Mouse (Mus musculus) gastrocnemius, postnatal 10 days (tissue): ENCODE data around the gene Prss23. TPM values are rescaled to one million over a fixed set of nuclear protein-coding genes. Genes with fewer than 3 reads are reported as not detected.
A peak's percentile ranks its signal among the peaks of the same experiment; 100 is the strongest.

Experiments used
- DNase-seq: peaks from one replicate; pipeline ENCODE4 v3.0.0; 2021; ENCODE audit warnings: mixed read lengths
- long read RNA-seq, 2 experiments: library from polyadenylated mRNA; stranded (forward); transcript quantifications; one replicate each; pipeline ENCODE4 v2.0.0; 2021
- total RNA-seq, 2 experiments: library from RNA; stranded (reverse); gene quantifications; 2 replicates each; pipeline ENCODE4 v1.2.3; 2021

The Prss23 gene
- total RNA-seq: 10 to 100 TPM; 39.2 to 39.5 TPM
- long read RNA-seq, experiment 1, transcript Prss23-201 (2 exons, 3,228 nt): major isoform, 23 of 42 reads
- long read RNA-seq, experiment 1, transcript Prss23-205 (2 exons, 682 nt): minor isoform, 8 of 42 reads
- long read RNA-seq, experiment 1, partial matches to known transcripts: 0 of 42 reads
- long read RNA-seq, experiment 1, other reads (novel, unspliced or antisense): 2 of 42 reads
- long read RNA-seq, experiment 2, transcript Prss23-201 (2 exons, 3,228 nt): major isoform, 31 of 56 reads
- long read RNA-seq, experiment 2, transcript Prss23-205 (2 exons, 682 nt): minor isoform, 14 of 56 reads
- long read RNA-seq, experiment 2, partial matches to known transcripts: 0 of 56 reads
- long read RNA-seq, experiment 2, other reads (novel, unspliced or antisense): 6 of 56 reads

- DNase-seq: no peak
Observed at GRCm38 (mm10) chr7:89526731-89527429, at the start of gene Prss23. Gene Prss23 (minus strand): TSS chr7:89527187.

- no peak for DNase-seq
Observed at GRCm38 (mm10) chr7:89576127-89576526, 49.1 kb upstream of the Prss23 start.

DNA sequence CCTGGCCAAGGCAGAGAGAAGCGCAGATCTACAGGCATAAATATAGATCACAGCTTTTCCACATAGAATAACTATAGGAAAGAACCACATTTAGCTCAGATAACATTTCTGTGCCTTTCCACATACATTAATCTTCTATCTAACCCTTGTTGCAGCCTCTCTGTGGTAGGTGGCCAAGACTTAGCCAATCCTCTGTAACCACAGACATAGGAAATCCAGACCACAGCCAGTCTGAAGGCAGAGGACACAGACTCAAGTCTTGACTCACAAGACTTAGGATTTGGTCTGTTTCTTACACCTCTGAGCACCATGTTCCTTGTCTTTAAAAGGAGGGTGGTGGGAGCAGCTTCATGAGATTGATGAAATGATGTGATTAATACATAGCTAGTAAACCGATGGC, 37.6 kb upstream of the Prss23 start:
- DNase-seq: no peak

GRCm38 (mm10) chr7:89563501-89563900, 36.5 kb upstream of the Prss23 start:
- peak; percentile 11 for DNase-seq

DNA sequence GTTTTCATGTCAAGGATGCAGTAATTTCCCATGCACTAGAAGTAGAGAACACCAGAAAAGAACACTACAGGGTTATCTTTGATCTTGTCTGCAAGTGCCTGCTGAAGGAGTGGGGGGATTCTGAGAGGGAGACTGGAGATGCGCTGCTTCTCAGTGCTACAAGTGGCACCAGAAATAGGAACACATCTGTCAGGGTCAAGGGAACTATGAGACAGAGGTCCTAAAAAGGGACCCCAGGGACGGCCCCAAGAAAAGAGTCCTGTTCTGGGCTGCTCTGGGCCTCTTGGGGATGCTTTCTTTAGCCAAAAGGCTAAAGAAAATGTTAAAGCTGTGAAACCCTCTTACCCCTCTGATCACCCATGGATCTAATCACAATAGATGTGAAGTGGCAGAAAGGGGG, 35.2 kb upstream of the Prss23 start:
- DNase-seq: no peak

GRCm38 (mm10) chr7:89560939-89561338, 34.0 kb upstream of the Prss23 start:
- no peak for DNase-seq

DNA sequence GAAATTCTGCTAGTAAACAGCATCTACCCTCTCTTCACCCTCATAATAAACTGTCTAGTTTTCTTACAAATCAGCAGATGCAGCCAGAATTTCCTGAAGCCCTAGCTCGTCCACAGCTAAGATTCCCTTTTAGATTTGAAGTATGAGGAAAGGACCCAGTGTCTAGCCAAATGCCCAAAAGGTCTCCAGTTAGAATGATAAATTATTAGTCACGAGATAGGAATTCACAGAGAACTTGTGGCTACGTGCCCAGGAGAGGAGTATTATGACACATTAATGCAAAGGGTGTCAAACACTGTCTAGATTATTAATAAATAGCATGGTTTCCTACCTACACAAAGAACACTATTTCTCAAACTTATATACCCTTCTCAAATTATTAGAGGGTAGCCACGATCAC, 32.6 kb upstream of the Prss23 start:
- DNase-seq: no peak

DNA sequence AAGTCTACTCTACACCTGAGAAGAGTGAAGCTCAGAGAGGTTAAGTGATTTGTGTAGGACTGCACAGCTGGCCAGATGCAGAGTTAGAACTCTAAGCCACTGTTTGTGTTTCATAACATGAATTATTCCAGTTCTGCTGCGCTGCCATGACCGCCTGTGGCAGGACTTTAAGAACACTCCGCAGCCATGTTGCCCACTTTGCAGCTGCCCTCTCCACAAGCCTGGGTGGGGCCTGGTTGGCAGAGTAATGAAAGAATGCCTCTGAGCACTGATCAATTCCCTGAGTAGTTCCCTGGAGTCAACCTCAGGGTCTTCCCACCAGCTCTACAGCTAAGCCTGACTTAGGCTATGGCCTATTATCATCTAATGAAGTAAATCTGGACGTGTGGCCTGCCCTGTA, 32.1 kb upstream of the Prss23 start:
- DNase-seq: no peak

GRCm38 (mm10) chr7:89558446-89559039, 31.6 kb upstream of the Prss23 start:
- no peak for DNase-seq

GRCm38 (mm10) chr7:89557056-89557455, 30.1 kb upstream of the Prss23 start:
- no peak for DNase-seq

DNA sequence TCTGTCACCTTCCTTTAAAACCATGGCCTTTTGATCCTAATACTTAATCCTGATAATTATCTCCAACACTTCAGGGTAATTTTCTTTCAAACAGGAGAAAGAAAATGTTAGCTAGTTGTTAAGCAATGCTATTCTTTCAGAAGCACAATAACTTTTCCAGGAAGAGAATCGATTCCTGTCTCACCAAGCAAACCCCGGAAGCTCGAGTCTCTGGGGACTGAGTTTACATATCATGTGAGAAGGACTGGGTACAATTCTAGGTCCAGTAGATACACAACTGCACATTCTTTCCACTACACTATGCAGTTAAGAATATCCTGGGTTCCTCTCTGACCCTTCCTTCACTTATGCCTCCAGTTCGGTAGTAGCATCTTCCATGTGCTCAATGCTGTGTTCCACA, 29.7 kb upstream of the Prss23 start:
- no peak for DNase-seq

- DNase-seq: no peak
Observed at GRCm38 (mm10) chr7:89555170-89555569, 28.2 kb upstream of the Prss23 start.

- no peak for DNase-seq
Observed at GRCm38 (mm10) chr7:89554068-89554467, 27.1 kb upstream of the Prss23 start.

- DNase-seq: no peak
Observed at GRCm38 (mm10) chr7:89540976-89541375, 14.0 kb upstream of the Prss23 start.

DNA sequence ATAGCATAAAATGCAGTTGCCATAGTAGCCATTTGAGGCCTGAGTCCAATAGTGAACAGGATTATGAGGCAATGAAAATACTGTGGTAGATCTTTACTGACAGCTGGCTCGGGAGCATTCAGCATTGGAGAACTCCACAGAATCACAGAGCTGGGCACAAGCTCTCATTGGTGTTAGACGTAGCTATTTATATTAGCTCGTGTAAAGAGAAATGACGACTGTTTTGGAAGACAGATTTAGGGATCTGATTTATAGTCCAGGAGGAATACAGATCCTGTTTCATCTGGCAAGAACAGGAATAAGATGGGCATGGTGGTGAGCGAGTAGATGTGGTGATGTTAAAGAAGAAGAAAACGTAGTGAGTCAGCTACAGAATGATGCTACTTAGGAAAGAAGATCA, 12.4 kb upstream of the Prss23 start:
- no peak for DNase-seq

GRCm38 (mm10) chr7:89527430-89527856, 456 bp upstream of the Prss23 start:
- no peak for DNase-seq

DNA sequence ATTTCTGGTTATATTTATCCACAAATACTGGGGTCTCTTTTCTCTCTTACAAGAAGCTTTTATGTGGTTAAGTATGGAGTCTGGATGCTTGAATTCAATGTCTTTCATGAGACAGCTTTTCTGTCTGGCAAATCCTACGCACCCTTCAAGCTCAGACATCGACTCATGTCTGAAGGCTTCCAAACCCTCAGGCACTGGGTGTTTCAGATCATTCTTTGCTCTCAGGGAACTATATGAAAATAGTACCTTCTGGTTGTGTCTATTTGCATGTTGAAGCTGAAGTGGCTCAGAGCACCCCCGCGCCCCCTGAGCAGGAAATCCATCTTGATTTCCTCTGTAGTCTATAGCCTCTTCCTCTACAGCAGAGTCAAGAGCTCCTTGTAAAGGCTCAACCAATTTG, 3.2 kb downstream of the Prss23 start:
- DNase-seq: no peak

GRCm38 (mm10) chr7:89522170-89522569, 4.8 kb downstream of the Prss23 start:
- DNase-seq: no peak

- DNase-seq: peak; percentile 79
Observed at GRCm38 (mm10) chr7:89517460-89518390, 9.3 kb downstream of the Prss23 start.

DNA sequence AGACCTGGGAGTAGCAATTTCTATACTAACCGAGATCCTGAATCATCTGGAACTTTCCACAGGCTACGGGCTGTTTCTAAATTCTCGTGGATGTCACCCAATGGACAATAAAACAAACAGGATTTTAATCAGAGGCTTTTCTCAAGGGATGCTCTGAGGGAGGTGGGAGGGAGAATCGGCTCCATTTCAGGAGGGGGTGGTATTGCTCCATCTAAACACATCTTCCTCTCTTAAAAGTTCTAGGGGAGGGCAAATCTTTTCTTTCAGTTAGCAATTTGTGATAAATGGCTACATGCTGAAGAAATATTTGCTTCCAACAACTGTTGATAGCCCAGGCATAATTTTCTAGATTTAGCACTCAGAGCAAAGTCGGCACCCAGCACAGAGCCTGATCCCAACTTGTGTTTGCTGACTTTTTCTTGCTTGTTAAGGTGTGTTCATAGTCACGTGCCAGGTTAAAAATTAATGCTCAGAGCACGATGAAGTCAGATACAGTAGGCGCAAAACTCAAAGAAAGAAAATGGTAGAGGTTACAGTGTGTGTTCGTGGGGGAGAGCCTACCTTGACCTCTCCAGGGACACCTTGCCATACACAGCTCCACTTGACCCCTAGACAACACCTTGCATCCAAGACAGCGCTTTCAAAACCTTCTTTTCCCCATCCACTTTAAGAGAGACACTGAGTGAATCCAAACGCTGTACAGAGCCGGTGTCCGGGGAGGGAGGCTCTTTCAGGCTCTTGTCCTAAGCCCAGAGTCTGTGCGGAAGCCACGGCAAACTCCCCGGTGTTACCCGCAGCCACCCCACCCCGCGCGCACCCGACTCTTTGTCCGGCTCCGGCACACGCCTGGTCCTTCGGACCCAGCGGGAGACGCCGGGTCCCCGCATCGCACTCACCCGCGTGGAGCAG, 10.2 kb downstream of the Prss23 start:
- no peak for DNase-seq

GRCm38 (mm10) chr7:89511921-89512514, 15.0 kb downstream of the Prss23 start:
- DNase-seq: no peak
